In the genomic region with DNA sequence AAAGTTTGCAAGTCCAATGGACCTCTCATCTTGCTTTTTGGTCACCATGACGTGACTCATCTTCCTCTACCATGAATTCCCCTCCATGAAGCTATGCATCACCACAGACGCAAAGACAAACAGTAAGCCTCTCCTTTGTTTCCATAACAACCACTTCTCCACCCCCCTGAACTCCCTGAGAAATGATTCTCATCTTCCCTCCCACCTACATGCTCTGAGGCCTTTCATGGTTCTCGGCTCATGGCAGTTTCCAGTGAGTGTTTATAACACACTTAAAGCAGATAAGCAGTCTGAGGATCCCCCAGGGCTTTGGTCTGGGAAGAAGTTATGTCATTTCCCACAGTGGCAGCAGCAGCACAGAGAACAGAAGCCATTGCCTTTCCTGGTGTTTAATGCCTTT, we compare ENCODE assay signal across 21 mouse cellular contexts. TPM values are rescaled to one million over a fixed set of nuclear protein-coding genes. Genes with fewer than 3 reads are reported as not detected.
DNase-seq lines count a peak whose midpoint lies in the region; ATAC-seq and TF ChIP-seq lines count a peak whose summit lies in the region.
"Had no signal": no experiment of that assay in that cellular context is flagged by ENCODE, and none has a peak within 500 bp of the region (broad histone marks: within the 10 kb centered on the region; RNA-seq: fewer than 3 reads in every experiment).

No protein-coding gene starts in this region.

- no peaks in the 10 kb centered on the region for H3K27me3 ChIP-seq in heart, embryonic 12.5 days (replicated peaks)
- no peaks in the 10 kb centered on the region for H3K27me3 ChIP-seq in neural tube, embryonic 13.5 days
- H3K27me3 ChIP-seq in forebrain, embryonic 11.5 days (ENCODE audit: control insufficient read depth, insufficient read depth, low read length) = no peaks in the 10 kb centered on the region
- no peaks in the 10 kb centered on the region for H3K27me3 ChIP-seq in intestine, embryonic 15.5 days (replicated peaks)
- H3K27me3 ChIP-seq: embryonic facial prominence, embryonic 12.5 days; heart, embryonic 15.5 days; midbrain, embryonic 12.5 days; stomach, embryonic 15.5 days had no signal

- H3K9me3 ChIP-seq in heart, embryonic 12.5 days (replicated peaks) = no peaks in the 10 kb centered on the region
- H3K9me3 ChIP-seq in neural tube, embryonic 13.5 days = no peaks in the 10 kb centered on the region
- H3K9me3 ChIP-seq in forebrain, embryonic 11.5 days (ENCODE audit: control insufficient read depth, low read length) = no peaks in the 10 kb centered on the region
- H3K9me3 ChIP-seq in intestine, embryonic 15.5 days = no peaks in the 10 kb centered on the region
- H3K9me3 ChIP-seq: embryonic facial prominence, embryonic 12.5 days; heart, embryonic 15.5 days; midbrain, embryonic 12.5 days; stomach, embryonic 15.5 days had no signal

- no peak for TF ChIP-seq CTCF in brain, embryonic 14.5 days (IDR thresholded peaks at IDR 0.05; ENCODE audit: borderline replicate concordance, extremely low read depth, insufficient read depth, insufficient read length)

- no peak for DNase-seq in heart, postnatal 4 days
- DNase-seq in neural tube, embryonic 10.5 days (ENCODE audit: extremely low spot score, low spot score) = no peak
- DNase-seq in brain, embryonic 14.5 days (ENCODE audit: low read depth) = peak; percentile 7
- peak; percentile 33 for DNase-seq in telencephalon, adult 2 months (ENCODE audit: low read depth, low spot score)
- no peak for DNase-seq in forebrain, embryonic 11.5 days (ENCODE audit: low spot score)
- DNase-seq: B cell, adult 2 months; cerebellum, adult 11 months; gastrocnemius, postnatal 25 days; kidney, adult 18-20 months; kidney, postnatal 25 days; lung, adult 2 months; lung, postnatal 4 days; thymus, postnatal 25 days had no signal

- no peak overlapping the region for H3K4me2 ChIP-seq in heart, embryonic 12.5 days
- no peak overlapping the region for H3K4me2 ChIP-seq in neural tube, embryonic 13.5 days
- H3K4me2 ChIP-seq in forebrain, embryonic 11.5 days (ENCODE audit: low read depth, low read length, severe bottlenecking) = no peak overlapping the region
- no peak overlapping the region for H3K4me2 ChIP-seq in intestine, embryonic 15.5 days (replicated peaks)
- H3K4me2 ChIP-seq: embryonic facial prominence, embryonic 12.5 days; heart, embryonic 15.5 days; midbrain, embryonic 12.5 days; stomach, embryonic 15.5 days had no signal

- TF ChIP-seq POLR2A in brain, embryonic 14.5 days (IDR thresholded peaks at IDR 0.05; ENCODE audit: borderline replicate concordance, extremely low read depth, insufficient read depth, insufficient read length, poor library complexity, severe bottlenecking) = no peak

- H3K4me3 ChIP-seq in heart, embryonic 12.5 days = no peak overlapping the region
- H3K4me3 ChIP-seq in neural tube, embryonic 13.5 days = no peak overlapping the region
- no peak overlapping the region for H3K4me3 ChIP-seq in forebrain, embryonic 11.5 days (ENCODE audit: low read depth, low read length)
- no peak overlapping the region for H3K4me3 ChIP-seq in intestine, embryonic 15.5 days (replicated peaks)
- H3K4me3 ChIP-seq: embryonic facial prominence, embryonic 12.5 days; heart, embryonic 15.5 days; midbrain, embryonic 12.5 days; stomach, embryonic 15.5 days had no signal

- H3K4me1 ChIP-seq in heart, embryonic 12.5 days (replicated peaks) = 0 out of 2 replicates have a peak, but pooled peaks cover 10% of the 10 kb centered on the region
- no peaks in the 10 kb centered on the region for H3K4me1 ChIP-seq in neural tube, embryonic 13.5 days (replicated peaks)
- H3K4me1 ChIP-seq in forebrain, embryonic 11.5 days (replicated peaks; ENCODE audit: control insufficient read depth, insufficient read depth, low read length) = no peaks in the 10 kb centered on the region
- H3K4me1 ChIP-seq in intestine, embryonic 15.5 days (replicated peaks) = 0 out of 2 replicates have a peak, but pooled peaks cover 2% of the 10 kb centered on the region
- H3K4me1 ChIP-seq: heart, embryonic 15.5 days; midbrain, embryonic 12.5 days; stomach, embryonic 15.5 days had no signal

- H3K27ac ChIP-seq in heart, embryonic 12.5 days (ENCODE audit: poor library complexity, severe bottlenecking) = no peak overlapping the region
- no peak overlapping the region for H3K27ac ChIP-seq in neural tube, embryonic 13.5 days (replicated peaks)
- H3K27ac ChIP-seq in forebrain, embryonic 11.5 days (ENCODE audit: low read depth, low read length) = no peak overlapping the region
- no peak overlapping the region for H3K27ac ChIP-seq in intestine, embryonic 15.5 days
- H3K27ac ChIP-seq: embryonic facial prominence, embryonic 12.5 days; heart, embryonic 15.5 days; midbrain, embryonic 12.5 days; stomach, embryonic 15.5 days had no signal

- no peak overlapping the region for H3K9ac ChIP-seq in heart, embryonic 12.5 days
- H3K9ac ChIP-seq in neural tube, embryonic 13.5 days = no peak overlapping the region
- no peak overlapping the region for H3K9ac ChIP-seq in forebrain, embryonic 11.5 days (ENCODE audit: low read length)
- no peak overlapping the region for H3K9ac ChIP-seq in intestine, embryonic 15.5 days
- H3K9ac ChIP-seq: embryonic facial prominence, embryonic 12.5 days; heart, embryonic 15.5 days; midbrain, embryonic 12.5 days; stomach, embryonic 15.5 days had no signal

- H3K36me3 ChIP-seq in heart, embryonic 12.5 days = peaks cover 39% of the 10 kb centered on the region
- no peaks in the 10 kb centered on the region for H3K36me3 ChIP-seq in neural tube, embryonic 13.5 days
- no peaks in the 10 kb centered on the region for H3K36me3 ChIP-seq in forebrain, embryonic 11.5 days (ENCODE audit: control insufficient read depth, insufficient read depth, low read length)
- no peaks in the 10 kb centered on the region for H3K36me3 ChIP-seq in intestine, embryonic 15.5 days
- H3K36me3 ChIP-seq: midbrain, embryonic 12.5 days had no signal

- 27% methylated on average over 3 of the region's 3 CpGs for WGBS in heart, embryonic 12.5 days
- WGBS in neural tube, embryonic 13.5 days = 45% methylated on average over 3 of the region's 3 CpGs
- WGBS in forebrain, embryonic 11.5 days = 72% methylated on average over 3 of the region's 3 CpGs
- WGBS in intestine, embryonic 15.5 days = 25% methylated on average over 3 of the region's 3 CpGs

- ATAC-seq in heart, embryonic 12.5 days (ENCODE audit: insufficient number of reproducible peaks, low FRiP score) = 0 out of 2 replicates have a peak, but pooled peaks have one; percentile 48
- ATAC-seq in neural tube, embryonic 13.5 days (ENCODE audit: low read depth) = peak; percentile 50; the same call in 1 of the 2 replicates
- no peak for ATAC-seq in forebrain, embryonic 11.5 days (replicated peaks; ENCODE audit: low FRiP score)
- ATAC-seq in intestine, embryonic 15.5 days = no peak

RNA-seq across cellular contexts. Expression of gene Nid1, which starts 56.2 kb away (rescaled TPM):
- polyA plus RNA-seq in heart, embryonic 12.5 days (2016; fragmentation: Nextera tagmentation; extraction: Ambion mirVana) = 91.7 and 102 TPM in 2 replicates
- 100 to 1,000 TPM; 162 to 168 TPM for total RNA-seq in heart, postnatal 4 days (2021)
- polyA plus RNA-seq in neural tube, embryonic 13.5 days (2015; fragmentation: Nextera tagmentation; extraction: Ambion mirVana) = 53.1 and 54.8 TPM in 2 replicates
- 33.8 and 73.2 TPM in 2 replicates for polyA plus RNA-seq in brain, embryonic 14.5 days (2012; rRNA removed)
- 43.9 and 44.3 TPM in 2 replicates for polyA plus RNA-seq in forebrain, embryonic 11.5 days (2014; fragmentation: Nextera tagmentation; extraction: Ambion mirVana)
- 66.5 and 69.6 TPM in 2 replicates for polyA plus RNA-seq in intestine, embryonic 15.5 days (2015; fragmentation: Nextera tagmentation; extraction: Ambion mirVana)
- total RNA-seq: MEL had no signal

Comparison
In these comparisons a context has a peak if more than half of its experiments do, and no peak if none do; other contexts are left out.
1. ATAC-seq: peak in heart, embryonic 12.5 days (single experiment) and neural tube, embryonic 13.5 days (single experiment); none in forebrain, embryonic 11.5 days (single experiment) and intestine, embryonic 15.5 days (single experiment).
2. DNase-seq: peak in brain, embryonic 14.5 days (single experiment) and telencephalon, adult 2 months (single experiment); none in heart, postnatal 4 days (single experiment), neural tube, embryonic 10.5 days (single experiment) and forebrain, embryonic 11.5 days (single experiment).